Mouse (Mus musculus) G1E (cell line): Measurements from ENCODE around the gene Vangl2. TPM values are rescaled to one million over a fixed set of nuclear protein-coding genes. Genes with fewer than 3 reads are reported as not detected.

ENCODE experiments used
- ATAC-seq: 2 replicates; pipeline ENCODE4 v1.8.0; 2016; ENCODE audit warnings: mild to moderate bottlenecking; ENCODE audit not compliant: insufficient number of reproducible peaks, poor library complexity, low FRiP score, severe bottlenecking; ENCODE audit errors: extremely low read depth
- DNase-seq: peaks from one replicate; pipeline ENCODE4 v3.0.0; 2012; ENCODE audit warnings: low spot score
- H3K27me3 ChIP-seq: 2 replicates; pipeline ENCODE4 v1.6.1; 2012; ENCODE audit warnings: mild to moderate bottlenecking, low read length, inconsistent platforms; ENCODE audit not compliant: insufficient read depth
- H3K36me3 ChIP-seq: replicated peaks from 2 replicates; pipeline ENCODE3; 2012; ENCODE audit warnings: mild to moderate bottlenecking, inconsistent platforms
- H3K4me1 ChIP-seq: 2 replicates; pipeline ENCODE4 v1.6.1; 2012; ENCODE audit warnings: low read depth, low read length, inconsistent platforms, mixed read lengths; ENCODE audit not compliant: insufficient read depth
- H3K4me3 ChIP-seq: 2 replicates; pipeline ENCODE4 v1.5.1; 2012; ENCODE audit warnings: low read depth, mild to moderate bottlenecking, inconsistent platforms, low read length, moderate library complexity, mixed read lengths
- H3K9me3 ChIP-seq: replicated peaks from 2 replicates; pipeline ENCODE4 v1.6.1; 2012; ENCODE audit warnings: inconsistent platforms
- CTCF ChIP-seq: IDR thresholded peaks from 2 replicates; pipeline ENCODE4 v1.5.1; 2012; ENCODE audit warnings: low read depth, low read length, inconsistent platforms, mixed read lengths
- GATA1 ChIP-seq: IDR thresholded peaks from 2 replicates; pipeline ENCODE4 v1.6.1; 2012; ENCODE audit warnings: borderline replicate concordance, low read length, inconsistent platforms, mixed read lengths
- GATA2 ChIP-seq: IDR thresholded peaks from 2 replicates; pipeline ENCODE4 v1.6.1; 2012; ENCODE audit warnings: low read depth, low read length, inconsistent platforms, borderline replicate concordance
- POLR2AphosphoS5 ChIP-seq: IDR thresholded peaks from 2 replicates; pipeline ENCODE4 v1.6.1; 2012; ENCODE audit warnings: low read depth, low read length, inconsistent platforms; ENCODE audit not compliant: insufficient replicate concordance
- TAL1 ChIP-seq: conservative IDR thresholded peaks from 2 replicates; pipeline ENCODE4 v1.6.1; 2012; ENCODE audit warnings: low read depth, low read length, inconsistent platforms, mixed read lengths
- polyA plus RNA-seq: library from polyadenylated mRNA; stranded (reverse); fragments of >175 nt; gene quantifications from 2 replicates; pipeline ENCODE4 v1.2.3, GENCODE M21; 2012
- total RNA-seq, 2 experiments: library from RNA; stranded (forward) in 1 of 2; stranded (reverse) in 1 of 2; fragments of 200-1000 nt in 1 of 2; fragments of >200 nt in 1 of 2; fragmentation: Nextera tagmentation in 1 of 2; gene quantifications; 2 replicates each; pipeline ENCODE4 v1.2.3; 2014 to 2017

Gene Vangl2
- total and polyA plus RNA-seq, 3 experiments: 0.05 TPM; not detected in 2

- peaks cover 5% of the 10 kb centered on the region for H3K4me1 ChIP-seq
- H3K9me3 ChIP-seq: no peaks in the 10 kb centered on the region
- DNase-seq (no peak), ATAC-seq (no peak)
- H3K4me3 ChIP-seq: no peak overlapping the region
- H3K27me3 ChIP-seq: peaks cover 12% of the 10 kb centered on the region; the same call in 1 of the 2 replicates
- no peak for TF ChIP-seq POLR2AphosphoS5
- no peak for TF ChIP-seq GATA1
- TF ChIP-seq GATA2: no peak
- TF ChIP-seq TAL1: no peak
- no peak for TF ChIP-seq CTCF
- peaks cover 49% of the 10 kb centered on the region for H3K36me3 ChIP-seq
These were observed 35.2 kb upstream of the Vangl2 start for GRCm38 (mm10) chr1:172063291-172064023.

GRCm38 (mm10) chr1:172062101-172062500 lies 33.9 kb upstream of the Vangl2 start:
- Histone ChIP-seq H3K4me1 (peaks cover 5% of the 10 kb centered on the region), H3K9me3 (no peaks in the 10 kb centered on the region), H3K27me3 (peaks cover 19% of the 10 kb centered on the region; the same call in 1 of the 2 replicates), H3K36me3 (peaks cover 36% of the 10 kb centered on the region), H3K4me3 (no peak overlapping the region)
- ATAC-seq: no peak
- TF ChIP-seq GATA1 (no peak), GATA2 (no peak), CTCF (no peak), TAL1 (no peak), POLR2AphosphoS5 (no peak)
- no peak for DNase-seq

GRCm38 (mm10) chr1:172061217-172061616 lies 33.0 kb upstream of the Vangl2 start:
- Histone ChIP-seq H3K4me3 (no peak overlapping the region), H3K9me3 (no peaks in the 10 kb centered on the region), H3K27me3 (peaks cover 23% of the 10 kb centered on the region), H3K36me3 (peaks cover 27% of the 10 kb centered on the region), H3K4me1 (peaks cover 5% of the 10 kb centered on the region)
- DNase-seq: no peak
- ATAC-seq: no peak
- TF ChIP-seq POLR2AphosphoS5 (no peak), TAL1 (no peak), GATA2 (no peak), GATA1 (no peak), CTCF (no peak)

- H3K4me3 ChIP-seq: no peak overlapping the region
- peaks cover 5% of the 10 kb centered on the region for H3K4me1 ChIP-seq
- TF ChIP-seq GATA1 (no peak), GATA2 (no peak)
- ATAC-seq (no peak), DNase-seq (no peak)
- peaks cover 21% of the 10 kb centered on the region for H3K36me3 ChIP-seq
- no peaks in the 10 kb centered on the region for H3K9me3 ChIP-seq
- peaks cover 26% of the 10 kb centered on the region for H3K27me3 ChIP-seq
These were observed 32.4 kb upstream of the Vangl2 start for GRCm38 (mm10) chr1:172060659-172061058.

GRCm38 (mm10) chr1:172058874-172059273 lies 30.6 kb upstream of the Vangl2 start:
- TF ChIP-seq TAL1 (no peak), CTCF (no peak), POLR2AphosphoS5 (no peak), GATA2 (no peak), GATA1 (no peak)
- ATAC-seq (no peak), DNase-seq (no peak)
- Histone ChIP-seq H3K9me3 (no peaks in the 10 kb centered on the region), H3K4me3 (no peak overlapping the region), H3K4me1 (peaks cover 5% of the 10 kb centered on the region), H3K27me3 (peaks cover 29% of the 10 kb centered on the region), H3K36me3 (peaks cover 3% of the 10 kb centered on the region)

- no peaks in the 10 kb centered on the region for H3K9me3 ChIP-seq
- H3K4me3 ChIP-seq: no peak overlapping the region
- DNase-seq (no peak), ATAC-seq (no peak)
- TF ChIP-seq CTCF: no peak
- no peak for TF ChIP-seq POLR2AphosphoS5
- TF ChIP-seq TAL1: no peak
- TF ChIP-seq GATA2: no peak
- TF ChIP-seq GATA1: no peak
- H3K27me3 ChIP-seq: peaks cover 31% of the 10 kb centered on the region
- no peaks in the 10 kb centered on the region for H3K36me3 ChIP-seq
- H3K4me1 ChIP-seq: peaks cover 5% of the 10 kb centered on the region
These were observed 30.1 kb upstream of the Vangl2 start for GRCm38 (mm10) chr1:172058321-172058720.
